Mouse (Mus musculus) kidney, postnatal 0 days (tissue): Measurements from ENCODE around the gene Higd1c. TPM values are rescaled to one million over a fixed set of nuclear protein-coding genes. Genes with fewer than 3 reads are reported as not detected.

Source experiments
- ATAC-seq: fragments of 200-750 bp; cut with Nextera tagmentation; replicated peaks from 2 replicates; pipeline ENCODE4 v1.8.0; 2017; ENCODE audit warnings: low read depth, moderate number of reproducible peaks, moderate TSS enrichment, moderate library complexity; ENCODE audit not compliant: low FRiP score
- DNase-seq: peaks from one replicate; pipeline ENCODE4 v3.0.0-alpha.2; 2016; ENCODE audit warnings: low spot score
- H3K27ac ChIP-seq: fragments of 300-500 bp; sonication (generic); 2 replicates; pipeline ENCODE4 v1.5.1; 2014; ENCODE audit warnings: mild to moderate bottlenecking
- H3K27me3 ChIP-seq: fragments of 300-500 bp; sonication (generic); 2 replicates; pipeline ENCODE4 v1.6.1; 2014; ENCODE audit warnings: low read length, mixed read lengths; ENCODE audit not compliant: insufficient read depth
- H3K36me3 ChIP-seq: fragments of 300-500 bp; sonication (generic); 2 replicates; pipeline ENCODE4 v1.6.1; 2014; ENCODE audit warnings: low read length, mixed read lengths; ENCODE audit not compliant: insufficient read depth
- H3K4me1 ChIP-seq: fragments of 300-500 bp; sonication (generic); replicated peaks from 2 replicates; pipeline ENCODE4 v1.6.1; 2014; ENCODE audit warnings: antibody characterized with exemption, low read length, mixed read lengths; ENCODE audit not compliant: insufficient read depth
- H3K4me2 ChIP-seq: fragments of 300-500 bp; sonication (generic); 2 replicates; pipeline ENCODE4 v1.6.1; 2014; ENCODE audit warnings: mild to moderate bottlenecking, low read length, moderate library complexity, mixed read lengths
- H3K4me3 ChIP-seq: fragments of 300-500 bp; sonication (generic); replicated peaks from 2 replicates; pipeline ENCODE4 v1.5.1; 2014; ENCODE audit warnings: low read depth, low read length
- H3K9ac ChIP-seq: fragments of 300-500 bp; sonication (generic); 2 replicates; pipeline ENCODE4 v1.6.1; 2014; ENCODE audit warnings: low read depth, low read length
- H3K9me3 ChIP-seq: fragments of 300-500 bp; sonication (generic); replicated peaks from 2 replicates; pipeline ENCODE4 v1.6.1; 2016; ENCODE audit warnings: low read length, inconsistent platforms, mixed read lengths
- CTCF ChIP-seq: IDR thresholded peaks from 2 replicates; pipeline ENCODE4 v1.5.1; 2016; ENCODE audit warnings: antibody characterized with exemption, low read depth, mild to moderate bottlenecking, moderate library complexity
- WGBS: fragments of 180-500 bp; shearing (Covaris S2); extraction: QIAGEN DNeasy Blood & Tissue Kit; methylation state at CpG from one replicate; pipeline ENCODE4 v1.1.7; 2014; 5-methylcytosine and 5-hydroxymethylcytosine counted together
- polyA plus RNA-seq: library from polyadenylated mRNA; unstranded; fragments of >200 nt; fragmentation: Nextera tagmentation; extraction: Ambion mirVana; gene quantifications from 2 replicates; pipeline ENCODE4 v1.2.1, GENCODE M21; 2015

Gene Higd1c
- polyA plus RNA-seq, 1 experiment from 2014 or later, result not detected

DNA sequence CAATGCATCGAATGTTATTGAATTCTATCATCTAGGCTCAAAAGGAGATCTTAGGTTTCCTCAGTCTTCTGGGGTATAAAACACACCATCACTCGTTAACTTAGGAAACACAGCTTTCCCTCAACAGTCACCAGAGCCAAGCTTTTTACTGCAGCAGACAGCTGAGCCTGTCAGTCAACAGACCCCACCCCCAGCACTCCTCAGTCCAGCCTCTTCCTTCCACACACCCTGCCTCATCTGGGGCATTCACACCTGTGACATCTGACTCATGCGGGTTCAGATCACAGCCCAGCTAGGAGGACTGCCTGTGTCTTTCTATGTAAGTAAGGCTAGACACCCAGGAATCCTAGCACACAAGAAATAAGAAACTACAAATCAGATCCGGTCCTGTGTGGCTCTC is 49.7 kb downstream of the Higd1c start:
- 0 out of 2 replicates have a peak, but pooled peaks cover 18% of the 10 kb centered on the region for H3K4me1 ChIP-seq
- no peak overlapping the region for H3K4me2 ChIP-seq
- WGBS, result 49% methylated on average over 4 of the region's 4 CpGs
- peak overlapping the region; percentile 47; the same call in 1 of the 2 replicates for H3K27ac ChIP-seq
- no peak overlapping the region for H3K9ac ChIP-seq
- ATAC-seq, result no peak
- no peak for TF ChIP-seq CTCF
- H3K36me3 ChIP-seq, result no peaks in the 10 kb centered on the region
- no peaks in the 10 kb centered on the region for H3K9me3 ChIP-seq
- DNase-seq, result no peak
- no peaks in the 10 kb centered on the region for H3K27me3 ChIP-seq
- no peak overlapping the region for H3K4me3 ChIP-seq

DNA sequence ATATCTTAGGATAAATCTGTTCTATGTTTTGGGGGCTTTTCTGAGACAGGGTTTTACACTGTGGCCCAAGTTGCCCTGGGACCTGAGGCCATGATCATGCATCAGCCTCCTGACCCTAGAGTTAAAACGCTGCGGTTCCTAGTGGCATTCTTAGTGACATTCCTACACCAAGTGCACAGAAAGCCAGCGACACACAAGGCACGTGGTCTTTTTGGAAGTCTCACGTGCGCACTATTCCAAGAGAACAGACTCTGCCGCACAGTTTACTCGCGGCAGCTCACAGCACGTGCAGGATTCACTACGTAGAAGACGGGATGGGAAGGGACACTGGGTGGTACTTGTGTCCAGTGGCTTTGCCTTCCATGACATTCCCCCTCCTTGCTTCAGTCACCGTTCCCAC is 50.6 kb downstream of the Higd1c start:
- Histone ChIP-seq H3K27me3 (no peaks in the 10 kb centered on the region), H3K27ac (no peak overlapping the region), H3K4me1 (peaks cover 22% of the 10 kb centered on the region; the same call in 1 of the 2 replicates), H3K4me2 (no peak overlapping the region), H3K36me3 (no peaks in the 10 kb centered on the region), H3K9me3 (no peaks in the 10 kb centered on the region), H3K4me3 (no peak overlapping the region), H3K9ac (no peak overlapping the region)
- ATAC-seq (no peak), DNase-seq (no peak)
- 89% methylated on average over 13 of the region's 13 CpGs for WGBS
- no peak for TF ChIP-seq CTCF

GRCm38 (mm10) chr15:100415684-100416083 is 51.3 kb downstream of the Higd1c start:
- Histone ChIP-seq H3K9me3 (no peaks in the 10 kb centered on the region), H3K27ac (0 out of 2 replicates have a peak overlapping the region, but pooled peaks have one; percentile 9), H3K9ac (no peak overlapping the region), H3K27me3 (no peaks in the 10 kb centered on the region), H3K36me3 (no peaks in the 10 kb centered on the region), H3K4me1 (peaks cover 18% of the 10 kb centered on the region; the same call in 1 of the 2 replicates), H3K4me3 (no peak overlapping the region), H3K4me2 (no peak overlapping the region)
- 84% methylated on average over 8 of the region's 8 CpGs for WGBS
- no peak for TF ChIP-seq CTCF
- DNase-seq, result no peak
- no peak for ATAC-seq

- no peaks in the 10 kb centered on the region for H3K9me3 ChIP-seq
- H3K4me2 ChIP-seq, result no peak overlapping the region
- no peaks in the 10 kb centered on the region for H3K36me3 ChIP-seq
- H3K4me3 ChIP-seq, result no peak overlapping the region
- no peak for TF ChIP-seq CTCF
- DNase-seq (no peak), ATAC-seq (no peak)
- peaks cover 24% of the 10 kb centered on the region; the same call in 1 of the 2 replicates for H3K4me1 ChIP-seq
- H3K27ac ChIP-seq, result peak overlapping the region; percentile 51; the same call in 1 of the 2 replicates
- 57% methylated on average over 9 of the region's 9 CpGs for WGBS
- peak overlapping the region; percentile 18; the same call in 1 of the 2 replicates for H3K9ac ChIP-seq
- no peaks in the 10 kb centered on the region for H3K27me3 ChIP-seq
Observed at GRCm38 (mm10) chr15:100417854-100418450, 53.6 kb downstream of the Higd1c start.

- no peak for ATAC-seq
- 47% methylated on average over 8 of the region's 8 CpGs for WGBS
- Histone ChIP-seq H3K36me3 (no peaks in the 10 kb centered on the region), H3K27me3 (no peaks in the 10 kb centered on the region), H3K9me3 (no peaks in the 10 kb centered on the region), H3K4me2 (peak overlapping the region; percentile 11; the same call in 1 of the 2 replicates), H3K27ac (0 out of 2 replicates have a peak overlapping the region, but pooled peaks have one; percentile 25), H3K4me1 (peaks cover 20% of the 10 kb centered on the region; the same call in 1 of the 2 replicates), H3K9ac (0 out of 2 replicates have a peak overlapping the region, but pooled peaks have one; percentile 6), H3K4me3 (no peak overlapping the region)
- no peak for TF ChIP-seq CTCF
- DNase-seq, result no peak
Observed at GRCm38 (mm10) chr15:100419311-100419710, 55.0 kb downstream of the Higd1c start.

DNA sequence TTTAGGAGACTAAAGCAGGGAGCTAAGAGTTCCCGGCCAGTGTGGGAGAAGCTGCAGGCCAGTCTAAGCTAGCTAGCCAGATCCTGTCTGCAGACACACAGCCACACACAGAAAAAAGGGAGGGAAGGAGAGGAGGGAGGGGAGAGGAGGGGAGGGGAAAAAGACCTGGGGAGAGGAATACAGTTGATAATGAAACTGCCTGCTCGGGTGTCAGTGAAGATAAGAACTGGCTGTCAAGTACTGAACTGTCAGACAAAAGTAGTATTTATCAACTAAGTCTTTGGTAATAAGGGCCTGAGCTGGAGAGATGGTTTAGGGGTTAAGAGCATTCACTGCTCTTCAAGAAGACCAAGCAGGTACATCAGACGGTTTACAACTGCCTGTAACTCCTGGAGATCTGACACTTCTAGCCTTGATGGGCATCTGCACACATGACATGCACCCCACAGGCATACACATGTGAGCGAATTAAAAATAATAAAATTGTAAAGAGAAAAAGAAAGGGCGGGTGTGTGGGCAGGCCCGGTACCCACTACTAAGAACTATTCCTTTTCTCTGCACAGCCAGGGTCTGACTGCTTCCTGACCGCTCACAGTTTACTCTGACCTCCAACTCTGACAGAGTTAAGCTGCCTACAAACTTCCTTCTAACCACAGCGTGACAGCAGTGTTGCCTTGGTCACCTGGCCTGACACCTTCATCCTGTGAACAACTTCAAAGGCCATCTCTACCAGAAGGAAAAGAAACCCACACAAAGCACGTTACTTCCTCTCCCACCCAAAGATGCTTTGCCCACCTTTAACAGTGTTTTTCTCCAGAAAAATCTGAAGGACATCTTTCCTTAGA is 55.8 kb downstream of the Higd1c start:
- no peak overlapping the region for H3K4me3 ChIP-seq
- DNase-seq, result no peak
- TF ChIP-seq CTCF, result no peak
- no peaks in the 10 kb centered on the region for H3K27me3 ChIP-seq
- H3K27ac ChIP-seq, result 0 out of 2 replicates have a peak overlapping the region, but pooled peaks have one; percentile 70
- H3K9me3 ChIP-seq, result no peaks in the 10 kb centered on the region
- no peak overlapping the region for H3K9ac ChIP-seq
- peak overlapping the region; percentile 11; the same call in 1 of the 2 replicates for H3K4me2 ChIP-seq
- ATAC-seq, result no peak
- peaks cover 20% of the 10 kb centered on the region; the same call in 1 of the 2 replicates for H3K4me1 ChIP-seq
- no peaks in the 10 kb centered on the region for H3K36me3 ChIP-seq
- WGBS, result 55% methylated on average over 9 of the region's 9 CpGs
